Mouse (Mus musculus) adrenal gland, postnatal 4 days (tissue): ENCODE results near the gene Nipsnap3b. TPM values are rescaled to one million over a fixed set of nuclear protein-coding genes. Genes with fewer than 3 reads are reported as not detected.
A peak's percentile ranks its signal among the peaks of the same experiment; 100 is the strongest.

Experiments
- DNase-seq, 2 experiments: peaks; one replicate each; pipeline ENCODE4 v3.0.0; 2021 to 2022; ENCODE audit warnings: low spot score in 2 of 2, mixed read lengths in 2 of 2
- long read RNA-seq, 2 experiments: library from polyadenylated mRNA; stranded (forward); transcript quantifications; one replicate each; pipeline ENCODE4 v2.0.0; 2021
- total RNA-seq, 2 experiments: library from RNA; stranded (reverse); gene quantifications; 2 replicates each; pipeline ENCODE4 v1.2.3; 2021

Gene Nipsnap3b
- total RNA-seq, result 10 to 100 TPM; 43.3 to 45.0 TPM
- long read RNA-seq, experiment 1, transcript Nipsnap3b-201 (6 exons, 1,552 nt), result major isoform, 64 of 80 reads
- long read RNA-seq, experiment 1, partial matches to known transcripts, result 7 of 80 reads
- long read RNA-seq, experiment 1, other reads (novel, unspliced or antisense), result 6 of 80 reads
- long read RNA-seq, experiment 2, transcript Nipsnap3b-201 (6 exons, 1,552 nt), result major isoform, 107 of 115 reads
- long read RNA-seq, experiment 2, partial matches to known transcripts, result 0 of 115 reads
- long read RNA-seq, experiment 2, other reads (novel, unspliced or antisense), result 7 of 115 reads

DNA sequence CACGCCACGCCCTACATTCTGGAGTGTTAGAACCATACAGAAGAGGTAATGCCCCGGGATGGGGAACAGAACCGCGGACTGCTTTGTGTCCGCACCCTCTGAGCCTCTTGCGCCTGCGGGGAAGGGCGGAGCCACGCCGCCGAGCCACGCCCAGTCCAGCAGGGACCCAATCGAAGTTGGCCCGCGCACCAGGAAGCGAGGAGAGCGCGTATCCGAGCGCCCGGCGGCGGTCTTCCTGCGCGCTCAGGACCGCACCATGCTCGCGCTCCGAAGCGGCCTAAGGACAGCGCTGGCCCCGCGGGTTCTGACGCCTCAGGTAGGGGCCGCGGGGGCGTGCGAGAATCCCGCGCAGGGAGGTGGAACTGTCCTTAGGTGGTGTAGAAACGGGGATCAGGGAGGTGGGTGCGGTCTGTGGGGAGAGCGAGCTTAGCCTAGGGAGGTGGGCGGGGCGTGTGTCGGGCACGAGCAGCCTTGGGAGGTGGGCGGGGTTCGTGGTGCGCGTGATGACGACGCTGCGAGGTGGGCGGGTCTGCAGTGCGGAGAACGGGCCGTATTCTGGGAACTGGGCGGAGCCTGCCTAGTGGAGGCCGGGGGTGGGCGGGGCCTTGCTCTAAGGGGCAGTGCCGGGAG, at the start of gene Nipsnap3b:
TSS of gene Nipsnap3b (plus strand) at position 149 of the 630 bp plus-strand sequence.
- DNase-seq, result peak; percentile 94

DNA sequence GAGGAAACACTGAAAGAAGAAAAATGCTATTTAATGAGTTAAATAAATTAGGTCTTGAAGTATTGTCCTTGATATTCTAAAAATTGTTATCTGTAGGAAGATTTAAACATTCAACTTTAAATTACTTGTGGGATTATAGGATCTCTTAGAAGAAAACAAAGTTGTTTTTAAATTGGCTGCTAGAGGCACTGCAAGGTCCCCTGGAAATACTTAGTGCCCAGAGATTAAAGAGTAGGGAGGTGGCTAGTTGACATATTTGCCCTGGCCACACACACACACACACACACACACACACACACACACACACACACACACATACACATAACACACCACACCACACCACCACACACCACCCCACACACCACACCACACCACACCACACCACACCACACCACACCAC, 47.4 kb upstream of the Nipsnap3b start, which contains the start of gene Olfr270:
TSS of gene Olfr270 (plus strand) at position 301 of the 400 bp plus-strand sequence.
- DNase-seq, result no peak

GRCm38 (mm10) chr4:52985216-52985615, 26.5 kb upstream of the Nipsnap3b start:
- no peak for DNase-seq

GRCm38 (mm10) chr4:52986266-52986665, 25.4 kb upstream of the Nipsnap3b start:
- DNase-seq, result no peak

DNA sequence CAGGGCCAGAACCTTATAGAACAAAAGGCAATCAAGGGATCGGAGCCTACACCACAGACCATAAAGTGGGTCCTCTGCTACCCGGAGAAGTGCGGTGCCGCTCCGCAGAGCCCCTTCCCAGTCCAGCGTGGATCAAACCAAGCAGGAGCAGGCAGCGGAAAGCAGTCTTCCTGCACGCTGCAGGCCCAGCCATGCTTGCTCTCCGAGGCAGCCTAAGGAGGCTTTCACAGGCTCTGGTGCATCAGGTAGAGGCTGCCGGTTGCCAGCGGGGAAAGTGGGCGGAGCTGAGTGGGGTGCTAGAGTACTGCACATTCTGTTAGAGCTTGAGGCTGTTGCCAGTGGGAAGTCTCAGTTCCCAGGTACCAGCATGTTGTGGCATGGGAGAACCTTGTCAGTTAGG, 22.4 kb upstream of the Nipsnap3b start, which contains the start of gene Nipsnap3a:
TSS of gene Nipsnap3a (plus strand) at position 25 of the 400 bp plus-strand sequence.
- no peak for DNase-seq

GRCm38 (mm10) chr4:52999449-52999848, 12.2 kb upstream of the Nipsnap3b start:
- DNase-seq, result no peak

DNA sequence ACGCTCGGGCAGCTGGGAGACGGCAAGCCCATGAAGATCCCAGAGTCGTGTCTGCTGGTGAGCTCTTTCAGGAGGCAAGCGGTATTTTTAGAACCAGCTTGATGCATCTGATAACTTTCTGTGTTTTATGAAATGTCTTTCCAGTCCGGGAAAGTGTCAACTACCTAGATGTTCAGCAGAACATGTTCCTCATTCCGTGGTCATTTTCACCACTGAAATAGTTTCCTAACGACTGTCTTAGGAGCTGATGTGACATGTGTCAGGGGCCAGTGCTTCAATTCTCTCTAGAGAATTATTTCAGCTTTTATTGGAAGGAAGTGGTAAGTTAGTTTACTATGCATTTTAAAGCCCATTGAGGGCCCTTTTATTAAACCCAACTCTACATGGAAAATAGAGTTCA, 11.5 kb upstream of the Nipsnap3b start:
- DNase-seq, result no peak

- DNase-seq, result no peak
Measured at GRCm38 (mm10) chr4:53009183-53009582, 2.5 kb upstream of the Nipsnap3b start.

GRCm38 (mm10) chr4:53009871-53010270, 1.8 kb upstream of the Nipsnap3b start:
- no peak for DNase-seq

DNA sequence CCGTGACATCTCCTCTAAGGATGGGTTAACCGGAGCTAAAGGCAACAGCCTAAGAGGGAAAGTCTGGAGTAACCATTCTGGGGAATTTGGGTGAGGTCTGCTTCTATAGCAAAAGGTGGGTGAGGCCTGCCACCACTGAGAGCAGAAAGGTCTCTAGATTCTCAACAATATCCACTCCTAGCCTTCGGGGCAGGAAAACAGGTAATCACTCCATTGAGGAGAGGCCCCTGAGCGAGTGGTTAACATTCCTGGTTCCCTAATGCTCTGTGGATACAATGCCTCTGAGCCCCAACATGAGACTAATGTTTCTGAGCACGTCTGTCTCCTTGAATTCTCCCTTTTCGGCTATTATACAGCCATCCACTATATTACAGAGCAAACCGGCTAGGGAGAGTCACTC, 2.7 kb downstream of the Nipsnap3b start:
- no peak for DNase-seq

DNA sequence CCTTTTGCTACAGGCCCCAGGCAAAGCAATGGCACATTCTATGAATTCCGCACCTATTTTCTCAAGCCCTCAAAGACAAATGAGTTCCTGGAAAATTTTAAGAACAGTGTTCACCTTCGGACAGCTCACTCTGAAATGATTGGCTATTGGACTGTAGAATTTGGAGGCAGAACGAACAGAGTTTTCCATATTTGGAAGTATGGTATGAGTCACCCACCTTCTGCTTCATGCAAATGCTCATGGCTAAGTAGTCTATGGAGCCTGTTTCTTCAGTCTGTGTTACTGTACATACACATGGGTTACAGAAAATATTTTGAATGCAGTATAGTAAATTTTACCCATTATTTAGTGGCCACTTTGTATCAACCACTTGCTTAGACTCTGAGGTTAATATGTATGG, 3.3 kb downstream of the Nipsnap3b start:
- DNase-seq, result no peak

DNA sequence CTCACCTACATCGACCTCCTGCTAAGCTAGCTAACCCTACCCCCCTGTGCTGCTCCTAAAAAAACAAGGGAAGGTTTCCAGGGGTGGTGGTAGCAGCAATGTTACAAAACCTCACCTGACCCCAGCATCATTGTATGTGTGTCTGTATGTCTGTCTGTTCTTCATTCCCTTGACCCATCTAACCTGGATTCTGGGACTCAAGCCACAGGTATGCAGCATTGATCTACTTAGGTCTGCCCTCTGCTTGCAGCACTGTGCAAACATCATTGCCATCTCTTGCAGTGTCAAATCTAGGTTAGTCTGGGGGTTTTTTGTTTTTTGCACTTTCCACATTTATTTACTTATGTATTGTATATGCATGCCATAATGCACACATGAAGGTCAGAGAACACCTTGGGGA, 6.7 kb downstream of the Nipsnap3b start:
- no peak for DNase-seq

DNA sequence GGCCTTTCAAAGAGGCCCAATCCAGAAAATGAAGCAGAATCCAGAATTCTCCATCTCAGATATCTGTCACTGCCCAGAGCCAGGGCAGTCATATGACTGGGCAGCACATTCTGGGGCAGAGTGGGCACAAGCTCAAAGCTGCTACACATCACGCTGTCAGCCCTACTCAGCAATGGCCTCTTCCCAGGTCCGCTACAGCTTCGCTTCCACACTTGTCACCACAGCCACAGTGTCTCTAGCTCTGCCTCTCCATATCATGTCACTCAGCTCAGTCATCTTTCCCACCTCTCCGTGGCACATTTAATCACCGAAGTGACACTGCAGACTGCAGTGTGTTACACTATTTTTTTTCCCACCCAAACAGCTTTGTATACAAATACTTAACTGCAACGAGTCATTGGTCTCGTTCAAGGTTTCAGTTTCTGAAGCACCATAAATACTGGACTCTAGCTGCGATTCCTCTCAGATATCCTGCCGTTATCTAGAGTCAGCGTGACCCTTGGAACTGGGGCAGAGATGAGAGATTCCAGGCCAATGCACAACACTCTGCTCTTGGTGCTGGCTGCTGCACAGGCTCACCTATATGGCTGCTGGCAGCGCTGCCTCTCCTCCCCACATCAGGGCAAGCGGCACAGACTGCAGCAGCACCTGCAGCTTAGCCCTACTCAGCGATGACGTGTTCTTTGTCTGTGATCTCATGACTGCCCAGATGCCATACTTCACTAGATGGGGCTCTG, 11.7 kb downstream of the Nipsnap3b start:
- DNase-seq, result no peak

DNA sequence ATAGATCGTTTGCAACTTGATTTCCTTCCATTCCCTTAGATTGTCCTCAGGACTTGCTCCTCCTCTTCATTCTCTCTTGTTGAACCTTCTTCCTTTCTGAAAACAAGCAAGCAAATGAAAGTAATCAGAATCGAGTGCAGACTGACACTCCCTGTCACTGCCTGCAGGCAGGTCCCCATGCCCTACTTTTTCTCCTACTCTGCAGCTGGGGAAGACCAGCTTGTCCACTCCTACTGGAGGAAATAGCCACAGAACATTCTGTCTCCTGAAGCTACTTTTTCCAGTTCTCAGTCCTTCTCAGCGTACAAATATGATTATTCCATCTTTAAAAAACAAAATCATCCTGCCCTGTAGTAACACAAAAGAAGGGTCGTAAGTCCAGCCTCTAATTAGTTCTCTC, 12.7 kb downstream of the Nipsnap3b start:
- DNase-seq, result no peak

- no peak for DNase-seq
Measured at GRCm38 (mm10) chr4:53027811-53028210, 16.1 kb downstream of the Nipsnap3b start.

DNA sequence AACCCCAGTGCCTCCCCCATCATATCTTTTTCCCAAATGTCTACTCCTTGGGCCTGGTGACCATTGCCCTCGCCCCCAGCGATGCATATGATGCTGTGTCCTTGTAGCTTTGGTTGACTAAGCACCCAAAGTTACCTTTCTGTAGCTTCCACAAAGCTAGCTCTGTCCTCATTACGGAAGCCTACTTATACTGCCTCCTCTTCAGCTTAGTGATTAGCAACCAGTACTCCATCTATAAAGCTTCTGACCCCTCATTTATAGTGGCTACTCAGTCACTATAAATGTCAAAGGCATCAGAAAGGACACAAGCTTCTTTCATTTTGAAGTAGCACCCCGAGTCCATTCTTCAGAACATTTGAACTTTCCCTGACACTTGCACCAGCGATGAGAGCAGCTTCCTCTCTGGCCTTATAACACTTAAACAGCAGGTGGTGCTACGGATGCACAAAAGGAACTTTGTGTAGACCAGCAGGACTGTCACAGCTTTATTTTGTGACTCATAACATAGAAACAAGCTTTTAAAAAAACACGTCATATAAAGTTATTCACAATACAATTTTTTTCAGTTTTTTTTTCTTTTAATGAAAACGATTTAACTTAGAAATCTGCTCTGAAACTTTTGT, 18.8 kb downstream of the Nipsnap3b start:
- no peak for DNase-seq

DNA sequence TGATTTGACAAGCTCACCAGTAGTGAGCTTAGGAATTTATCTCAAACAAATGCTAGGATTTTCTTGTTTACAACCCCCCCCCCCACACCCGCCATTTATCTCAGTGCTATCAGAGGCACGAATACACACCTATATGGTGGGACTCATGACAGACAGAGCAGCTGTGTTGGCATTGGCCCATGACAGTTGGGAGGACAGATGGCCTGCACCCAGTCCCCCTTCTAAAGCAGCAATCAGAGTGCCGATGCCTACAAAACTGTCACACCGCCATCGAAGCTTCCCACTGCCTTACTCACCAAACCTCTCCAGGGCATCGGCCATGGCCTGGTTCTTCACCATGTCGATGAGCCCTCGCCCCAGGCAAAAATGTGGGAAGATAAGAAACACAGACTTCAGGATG, 32.1 kb downstream of the Nipsnap3b start:
- DNase-seq, result no peak

DNA sequence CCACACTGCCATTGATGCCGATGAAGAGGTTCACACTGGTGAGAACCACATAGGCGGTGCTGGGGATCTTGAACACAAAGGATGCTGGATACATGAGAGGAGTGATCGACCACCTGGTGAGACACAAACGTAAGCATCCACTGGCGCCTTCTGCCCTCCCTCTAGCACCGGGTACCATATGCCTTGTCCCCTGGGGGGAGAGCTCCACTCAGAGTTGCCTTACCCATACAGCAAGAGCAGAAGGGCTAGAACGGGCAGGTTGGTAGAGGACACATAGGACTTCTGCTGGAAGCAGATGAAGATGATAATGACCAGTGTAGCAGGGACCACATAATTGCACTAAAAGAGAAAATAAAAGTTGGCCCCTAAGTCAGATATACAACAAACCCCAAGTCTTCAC, 34.1 kb downstream of the Nipsnap3b start:
- no peak for DNase-seq

GRCm38 (mm10) chr4:53046238-53047022, 34.8 kb downstream of the Nipsnap3b start:
- DNase-seq, result no peak

GRCm38 (mm10) chr4:53062301-53063008, 50.8 kb downstream of the Nipsnap3b start:
- DNase-seq, result no peak
